Comparison of ENCODE assay signal across 8 mouse cellular contexts in genomic region chr13:51526480-51526879, GRCm38 (mm10). TPM values are rescaled to one million over a fixed set of nuclear protein-coding genes. Genes with fewer than 3 reads are reported as not detected.
DNase-seq lines count a peak whose midpoint lies in the region; ATAC-seq lines count a peak whose summit lies in the region.
"Had no signal": no experiment of that assay in that cellular context is flagged by ENCODE, and none has a peak within 500 bp of the region (broad histone marks: within the 10 kb centered on the region; RNA-seq: fewer than 3 reads in every experiment).

No protein-coding gene starts in this region.

- 41% methylated on average over 7 of the region's 7 CpGs for WGBS in heart, embryonic 10.5 days

- no peaks in the 10 kb centered on the region for H3K36me3 ChIP-seq in megakaryocyte, embryonic 14.5 days (replicated peaks; ENCODE audit: low read length)
- no peaks in the 10 kb centered on the region for H3K36me3 ChIP-seq in heart, embryonic 10.5 days
- H3K36me3 ChIP-seq: heart, embryonic 15.5 days had no signal

- peak overlapping the region; percentile 65 for H3K4me3 ChIP-seq in megakaryocyte, embryonic 14.5 days (replicated peaks)
- H3K4me3 ChIP-seq in heart, embryonic 10.5 days: no peak overlapping the region
- H3K4me3 ChIP-seq: heart, embryonic 15.5 days had no signal

- H3K4me1 ChIP-seq in megakaryocyte, embryonic 14.5 days: peaks cover 3% of the 10 kb centered on the region; the same call in 1 of the 2 replicates
- no peaks in the 10 kb centered on the region for H3K4me1 ChIP-seq in heart, embryonic 10.5 days
- H3K4me1 ChIP-seq: heart, embryonic 15.5 days had no signal

- H3K27me3 ChIP-seq in megakaryocyte, embryonic 14.5 days (replicated peaks): peaks cover 3% of the 10 kb centered on the region
- H3K27me3 ChIP-seq in heart, embryonic 10.5 days (ENCODE audit: insufficient read depth, poor library complexity, severe bottlenecking): no peaks in the 10 kb centered on the region
- H3K27me3 ChIP-seq: heart, embryonic 15.5 days had no signal

- DNase-seq in adrenal gland, postnatal 25 days: peak; percentile 75
- peak; percentile 76 for DNase-seq in heart, embryonic 10.5 days (ENCODE audit: low spot score)
- peak; percentile 11 for DNase-seq in lung, postnatal 36 days
- DNase-seq in kidney, adult 8-10 months: no peak

- no peak overlapping the region for H3K27ac ChIP-seq in heart, embryonic 10.5 days
- H3K27ac ChIP-seq: heart, embryonic 15.5 days had no signal

- H3K9me3 ChIP-seq in megakaryocyte, embryonic 14.5 days: peaks cover 5% of the 10 kb centered on the region; the same call in 1 of the 2 replicates
- no peaks in the 10 kb centered on the region for H3K9me3 ChIP-seq in heart, embryonic 10.5 days
- H3K9me3 ChIP-seq: heart, embryonic 15.5 days had no signal

- ATAC-seq in megakaryocyte, adult 5-6 weeks (ENCODE audit: poor library complexity, severe bottlenecking): no peak
- no peak for ATAC-seq in monocyte, adult 5-6 weeks (replicated peaks; ENCODE audit: insufficient number of reproducible peaks, low FRiP score, low TSS enrichment, poor library complexity, severe bottlenecking)

RNA-seq across cellular contexts. Expression of gene Shc3, which starts 42.7 kb away (rescaled TPM):
- not detected in 2 replicates for polyA plus RNA-seq in megakaryocyte, embryonic 14.5 days (2012; ENCODE audit: insufficient read depth, low replicate concordance)
- total RNA-seq in megakaryocyte, adult 5-6 weeks (2015): not detected in 2 replicates
- total RNA-seq in megakaryocyte, adult 5-6 weeks (2017): not detected in 2 replicates
- total RNA-seq in adrenal gland, postnatal 25 days (2021): 1.1 and 1.8 TPM in 2 replicates
- polyA plus RNA-seq in heart, embryonic 10.5 days (2016; fragmentation: Nextera tagmentation; extraction: Ambion mirVana): 0.15 and 0.30 TPM in 2 replicates
- total RNA-seq in monocyte, adult 5-6 weeks (2017): not detected in 3 replicates

Comparison
In these comparisons a context has a peak if more than half of its experiments do, and no peak if none do; other contexts are left out.
1. DNase-seq: peak in adrenal gland, postnatal 25 days (single experiment), heart, embryonic 10.5 days (single experiment) and lung, postnatal 36 days (single experiment); none in kidney, adult 8-10 months (0 of 2).